Mouse (Mus musculus) neural tube, embryonic 15.5 days (tissue): ENCODE data around the gene Jam3. TPM values are rescaled to one million over a fixed set of nuclear protein-coding genes. Genes with fewer than 3 reads are reported as not detected.

Source experiments
- ATAC-seq: fragments of 200-750 bp; cut with Nextera tagmentation; 2 replicates; pipeline ENCODE4 v1.8.0; 2017; ENCODE audit warnings: mild to moderate bottlenecking, moderate TSS enrichment, moderate library complexity; ENCODE audit not compliant: low FRiP score
- H3K27ac ChIP-seq: fragments of 300-500 bp; sonication (generic); replicated peaks from 2 replicates; pipeline ENCODE4 v1.5.1; 2015; ENCODE audit warnings: mild to moderate bottlenecking, inconsistent platforms
- H3K27me3 ChIP-seq: fragments of 300-500 bp; sonication (generic); replicated peaks from 2 replicates; pipeline ENCODE4 v1.6.1; 2015; ENCODE audit warnings: inconsistent platforms
- H3K36me3 ChIP-seq: fragments of 300-500 bp; sonication (generic); 2 replicates; pipeline ENCODE4 v1.6.1; 2015; ENCODE audit warnings: inconsistent platforms
- H3K4me1 ChIP-seq: fragments of 300-500 bp; sonication (generic); 2 replicates; pipeline ENCODE4 v1.6.1; 2015; ENCODE audit warnings: inconsistent platforms
- H3K4me2 ChIP-seq: fragments of 300-500 bp; sonication (generic); 2 replicates; pipeline ENCODE4 v1.6.1; 2015; ENCODE audit warnings: inconsistent platforms, mild to moderate bottlenecking, moderate library complexity
- H3K4me3 ChIP-seq: fragments of 300-500 bp; sonication (generic); replicated peaks from 2 replicates; pipeline ENCODE4 v1.5.1; 2015; ENCODE audit warnings: mild to moderate bottlenecking, inconsistent platforms
- H3K9ac ChIP-seq: fragments of 300-500 bp; sonication (generic); replicated peaks from 2 replicates; pipeline ENCODE4 v1.6.1; 2015; ENCODE audit warnings: mild to moderate bottlenecking, inconsistent platforms
- H3K9me3 ChIP-seq: fragments of 300-500 bp; sonication (generic); replicated peaks from 2 replicates; pipeline ENCODE4 v1.6.1; 2016; ENCODE audit warnings: inconsistent platforms
- WGBS: fragments of 180-500 bp; shearing (Covaris S2); methylation state at CpG from one replicate; pipeline ENCODE4 v1.1.7; 2015; ENCODE audit warnings: mixed read lengths; 5-methylcytosine and 5-hydroxymethylcytosine counted together
- polyA plus RNA-seq: library from polyadenylated mRNA; unstranded; fragments of >200 nt; fragmentation: Nextera tagmentation; extraction: Ambion mirVana; gene quantifications from 2 replicates; pipeline ENCODE4 v1.2.1, GENCODE M21; 2015

The Jam3 gene
- polyA plus RNA-seq, 1 experiment from 2014 or later: 42.3 TPM

GRCm38 (mm10) chr9:27188677-27189241, 33.5 kb upstream of the Jam3 start:
- Histone ChIP-seq H3K4me3 (no peak overlapping the region), H3K27ac (no peak overlapping the region), H3K27me3 (peaks cover 3% of the 10 kb centered on the region; the same call in 1 of the 2 replicates), H3K4me2 (no peak overlapping the region), H3K4me1 (peaks cover 49% of the 10 kb centered on the region), H3K9me3 (no peaks in the 10 kb centered on the region), H3K9ac (no peak overlapping the region), H3K36me3 (no peaks in the 10 kb centered on the region)
- 63% methylated on average over 7 of the region's 7 CpGs for WGBS
- no peak for ATAC-seq

- Histone ChIP-seq H3K9me3 (no peaks in the 10 kb centered on the region), H3K4me1 (peaks cover 25% of the 10 kb centered on the region), H3K36me3 (no peaks in the 10 kb centered on the region), H3K4me2 (no peak overlapping the region), H3K4me3 (no peak overlapping the region), H3K27ac (0 out of 2 replicates have a peak overlapping the region, but pooled peaks have one; percentile 23), H3K27me3 (peaks cover 3% of the 10 kb centered on the region; the same call in 1 of the 2 replicates), H3K9ac (no peak overlapping the region)
- ATAC-seq: no peak
These were observed 30.6 kb upstream of the Jam3 start for GRCm38 (mm10) chr9:27185820-27186219.

GRCm38 (mm10) chr9:27182087-27182486, 26.9 kb upstream of the Jam3 start:
- Histone ChIP-seq H3K36me3 (no peaks in the 10 kb centered on the region), H3K9ac (no peak overlapping the region), H3K4me2 (no peak overlapping the region), H3K27me3 (peaks cover 4% of the 10 kb centered on the region; the same call in 1 of the 2 replicates), H3K4me1 (peaks cover 15% of the 10 kb centered on the region), H3K9me3 (no peaks in the 10 kb centered on the region), H3K4me3 (no peak overlapping the region), H3K27ac (no peak overlapping the region)
- no peak for ATAC-seq
- 84% methylated on average over 5 of the region's 5 CpGs for WGBS

- Histone ChIP-seq H3K4me2 (no peak overlapping the region), H3K9me3 (no peaks in the 10 kb centered on the region), H3K9ac (no peak overlapping the region), H3K36me3 (no peaks in the 10 kb centered on the region), H3K4me3 (no peak overlapping the region), H3K27ac (no peak overlapping the region), H3K4me1 (peaks cover 3% of the 10 kb centered on the region; the same call in 1 of the 2 replicates), H3K27me3 (peaks cover 8% of the 10 kb centered on the region; the same call in 1 of the 2 replicates)
- no peak for ATAC-seq
- WGBS: 65% methylated on average over 3 of the region's 3 CpGs
These were observed 25.3 kb upstream of the Jam3 start for GRCm38 (mm10) chr9:27180492-27180891.

GRCm38 (mm10) chr9:27178935-27179334, 23.7 kb upstream of the Jam3 start:
- WGBS: 77% methylated on average over 4 of the region's 4 CpGs
- H3K36me3 ChIP-seq: no peaks in the 10 kb centered on the region
- no peak overlapping the region for H3K27ac ChIP-seq
- H3K4me2 ChIP-seq: no peak overlapping the region
- no peak overlapping the region for H3K4me3 ChIP-seq
- H3K9me3 ChIP-seq: no peaks in the 10 kb centered on the region
- no peak overlapping the region for H3K9ac ChIP-seq
- H3K27me3 ChIP-seq: peaks cover 8% of the 10 kb centered on the region; the same call in 1 of the 2 replicates
- ATAC-seq: no peak
- H3K4me1 ChIP-seq: peaks cover 3% of the 10 kb centered on the region; the same call in 1 of the 2 replicates

GRCm38 (mm10) chr9:27176154-27176553, 20.9 kb upstream of the Jam3 start:
- Histone ChIP-seq H3K4me2 (no peak overlapping the region), H3K4me1 (peaks cover 3% of the 10 kb centered on the region; the same call in 1 of the 2 replicates), H3K4me3 (no peak overlapping the region), H3K27me3 (peaks cover 8% of the 10 kb centered on the region; the same call in 1 of the 2 replicates), H3K9ac (no peak overlapping the region), H3K36me3 (no peaks in the 10 kb centered on the region), H3K9me3 (no peaks in the 10 kb centered on the region), H3K27ac (no peak overlapping the region; the same call in 1 of the 2 replicates)
- peak; percentile 82; the same call in 1 of the 2 replicates for ATAC-seq
- WGBS: 0% methylated on average over 2 of the region's 2 CpGs

- WGBS: 84% methylated on average over 6 of the region's 6 CpGs
- H3K4me3 ChIP-seq: no peak overlapping the region
- H3K4me1 ChIP-seq: peaks cover 3% of the 10 kb centered on the region; the same call in 1 of the 2 replicates
- peaks cover 8% of the 10 kb centered on the region; the same call in 1 of the 2 replicates for H3K27me3 ChIP-seq
- no peak overlapping the region for H3K27ac ChIP-seq
- peak; percentile 26; the same call in 1 of the 2 replicates for ATAC-seq
- H3K4me2 ChIP-seq: no peak overlapping the region
- no peaks in the 10 kb centered on the region for H3K9me3 ChIP-seq
- H3K9ac ChIP-seq: no peak overlapping the region
- H3K36me3 ChIP-seq: no peaks in the 10 kb centered on the region
These were observed 20.5 kb upstream of the Jam3 start for GRCm38 (mm10) chr9:27175682-27176081.

- Histone ChIP-seq H3K4me2 (no peak overlapping the region), H3K9ac (no peak overlapping the region), H3K4me3 (no peak overlapping the region), H3K4me1 (peaks cover 3% of the 10 kb centered on the region; the same call in 1 of the 2 replicates), H3K27me3 (peaks cover 8% of the 10 kb centered on the region; the same call in 1 of the 2 replicates), H3K9me3 (no peaks in the 10 kb centered on the region), H3K36me3 (no peaks in the 10 kb centered on the region), H3K27ac (no peak overlapping the region)
- 92% methylated on average over 13 of the region's 13 CpGs for WGBS
- no peak for ATAC-seq
These were observed 20.0 kb upstream of the Jam3 start for GRCm38 (mm10) chr9:27175241-27175640.

GRCm38 (mm10) chr9:27174079-27174478, 18.9 kb upstream of the Jam3 start:
- WGBS: 37% methylated on average over 5 of the region's 5 CpGs
- Histone ChIP-seq H3K9me3 (no peaks in the 10 kb centered on the region), H3K36me3 (no peaks in the 10 kb centered on the region), H3K9ac (no peak overlapping the region), H3K27ac (no peak overlapping the region), H3K27me3 (peaks cover 8% of the 10 kb centered on the region; the same call in 1 of the 2 replicates), H3K4me1 (peaks cover 3% of the 10 kb centered on the region; the same call in 1 of the 2 replicates), H3K4me2 (no peak overlapping the region), H3K4me3 (no peak overlapping the region)
- ATAC-seq: 0 out of 2 replicates have a peak, but pooled peaks have one; percentile 43

- Histone ChIP-seq H3K27ac (no peak overlapping the region), H3K4me1 (peaks cover 3% of the 10 kb centered on the region; the same call in 1 of the 2 replicates), H3K9me3 (no peaks in the 10 kb centered on the region), H3K36me3 (no peaks in the 10 kb centered on the region), H3K27me3 (peaks cover 8% of the 10 kb centered on the region; the same call in 1 of the 2 replicates), H3K9ac (no peak overlapping the region), H3K4me3 (no peak overlapping the region), H3K4me2 (no peak overlapping the region)
- ATAC-seq: no peak
- 75% methylated on average over 2 of the region's 2 CpGs for WGBS
These were observed 18.4 kb upstream of the Jam3 start for GRCm38 (mm10) chr9:27173646-27174045.

GRCm38 (mm10) chr9:27172839-27173238, 17.6 kb upstream of the Jam3 start:
- Histone ChIP-seq H3K4me2 (no peak overlapping the region), H3K4me3 (no peak overlapping the region), H3K36me3 (no peaks in the 10 kb centered on the region), H3K4me1 (peaks cover 3% of the 10 kb centered on the region; the same call in 1 of the 2 replicates), H3K9me3 (no peaks in the 10 kb centered on the region), H3K27ac (no peak overlapping the region), H3K9ac (no peak overlapping the region), H3K27me3 (peaks cover 8% of the 10 kb centered on the region; the same call in 1 of the 2 replicates)
- WGBS: 89% methylated on average over 6 of the region's 6 CpGs
- no peak for ATAC-seq

- 80% methylated on average over 3 of the region's 3 CpGs for WGBS
- Histone ChIP-seq H3K9ac (no peak overlapping the region), H3K27ac (no peak overlapping the region), H3K9me3 (no peaks in the 10 kb centered on the region), H3K4me3 (no peak overlapping the region), H3K4me1 (no peaks in the 10 kb centered on the region), H3K27me3 (no peaks in the 10 kb centered on the region), H3K36me3 (no peaks in the 10 kb centered on the region), H3K4me2 (no peak overlapping the region)
- no peak for ATAC-seq
These were observed 15.5 kb upstream of the Jam3 start for GRCm38 (mm10) chr9:27170726-27171125.
